Mouse (Mus musculus): ENCODE measurements at regions not wholly inside any gene's neighbourhood (a gene's known extent, or its start where the extent isn't known, plus 50 kb on each side); places are given as distances from the start of the nearest gene placed in this dataset.
"Not testable (repeated sequence)": the region's sequence is repeated elsewhere in the genome, so short reads cannot be mapped to it uniquely, and the experiment has no call there.

GRCm38 (mm10) chr2:94729791-94730190 is 291.9 kb upstream of the Api5 start:
- no peaks in the 10 kb centered on the region for H3K27me3 ChIP-seq (ENCODE audit: insufficient read depth, low read length)
- no peak overlapping the region for H3K4me3 ChIP-seq (replicated peaks; ENCODE audit: low read depth, low read length)
- H3K9ac ChIP-seq (ENCODE audit: low read depth, low read length): no peak overlapping the region
- peak; percentile 91 for ATAC-seq (replicated peaks; ENCODE audit: low FRiP score, low read depth)
- no peaks in the 10 kb centered on the region for H3K9me3 ChIP-seq (replicated peaks; ENCODE audit: low read length)
- no peaks in the 10 kb centered on the region for H3K4me1 ChIP-seq (replicated peaks; ENCODE audit: insufficient read depth, low read length)
- DNase-seq (ENCODE audit: low spot score): peak; percentile 67
- H3K4me2 ChIP-seq (ENCODE audit: low read length): no peak overlapping the region
- WGBS: 39% methylated on average over 5 of the region's 5 CpGs
- no peak; the same call in 1 of the 2 replicates for TF ChIP-seq CTCF (IDR thresholded peaks at IDR 0.05; ENCODE audit: low read depth)
- no peaks in the 10 kb centered on the region for H3K36me3 ChIP-seq (ENCODE audit: insufficient read depth, low read length)
- no peak overlapping the region for H3K27ac ChIP-seq

- no peak overlapping the region for H3K27ac ChIP-seq
- no peaks in the 10 kb centered on the region for H3K27me3 ChIP-seq (ENCODE audit: insufficient read depth, low read length)
- WGBS: 55% methylated on average over 1 of the region's 1 CpGs
- TF ChIP-seq CTCF (IDR thresholded peaks at IDR 0.05; ENCODE audit: low read depth): no peak
- H3K9ac ChIP-seq (ENCODE audit: low read depth, low read length): no peak overlapping the region
- H3K4me1 ChIP-seq (replicated peaks; ENCODE audit: insufficient read depth, low read length): no peaks in the 10 kb centered on the region
- no peak for DNase-seq (ENCODE audit: low spot score)
- no peaks in the 10 kb centered on the region for H3K36me3 ChIP-seq (ENCODE audit: insufficient read depth, low read length)
- H3K4me2 ChIP-seq (ENCODE audit: low read length): no peak overlapping the region
- no peak for ATAC-seq (replicated peaks; ENCODE audit: low FRiP score, low read depth)
- no peaks in the 10 kb centered on the region for H3K9me3 ChIP-seq (replicated peaks; ENCODE audit: low read length)
- no peak overlapping the region for H3K4me3 ChIP-seq (replicated peaks; ENCODE audit: low read depth, low read length)
Observed at GRCm38 (mm10) chr2:94699383-94699782, 261.4 kb upstream of the Api5 start.

GRCm38 (mm10) chr2:94695212-94695611 is 257.3 kb upstream of the Api5 start:
- H3K4me1 ChIP-seq (replicated peaks; ENCODE audit: insufficient read depth, low read length): no peaks in the 10 kb centered on the region
- ATAC-seq (replicated peaks; ENCODE audit: low FRiP score, low read depth): no peak
- no peak overlapping the region for H3K4me2 ChIP-seq (ENCODE audit: low read length)
- no peaks in the 10 kb centered on the region for H3K9me3 ChIP-seq (replicated peaks; ENCODE audit: low read length)
- H3K4me3 ChIP-seq (replicated peaks; ENCODE audit: low read depth, low read length): no peak overlapping the region
- H3K27me3 ChIP-seq (ENCODE audit: insufficient read depth, low read length): no peaks in the 10 kb centered on the region
- DNase-seq (ENCODE audit: low spot score): no peak
- TF ChIP-seq CTCF (IDR thresholded peaks at IDR 0.05; ENCODE audit: low read depth): no peak
- no peak overlapping the region for H3K9ac ChIP-seq (ENCODE audit: low read depth, low read length)
- WGBS: 79% methylated on average over 3 of the region's 3 CpGs
- H3K27ac ChIP-seq: no peak overlapping the region
- H3K36me3 ChIP-seq (ENCODE audit: insufficient read depth, low read length): no peaks in the 10 kb centered on the region

GRCm38 (mm10) chr2:94690560-94690959 is 252.6 kb upstream of the Api5 start:
- no peaks in the 10 kb centered on the region for H3K4me1 ChIP-seq (replicated peaks; ENCODE audit: insufficient read depth, low read length)
- H3K36me3 ChIP-seq (ENCODE audit: insufficient read depth, low read length): no peaks in the 10 kb centered on the region
- no peak overlapping the region for H3K27ac ChIP-seq
- H3K4me2 ChIP-seq (ENCODE audit: low read length): peak overlapping the region; percentile 2; the same call in 1 of the 2 replicates
- H3K9ac ChIP-seq (ENCODE audit: low read depth, low read length): no peak overlapping the region
- H3K4me3 ChIP-seq (replicated peaks; ENCODE audit: low read depth, low read length): no peak overlapping the region
- no peak for ATAC-seq (replicated peaks; ENCODE audit: low FRiP score, low read depth)
- DNase-seq (ENCODE audit: low spot score): peak; percentile 65
- WGBS: 14% methylated on average over 4 of the region's 4 CpGs
- H3K27me3 ChIP-seq (ENCODE audit: insufficient read depth, low read length): no peaks in the 10 kb centered on the region
- no peak for TF ChIP-seq CTCF (IDR thresholded peaks at IDR 0.05; ENCODE audit: low read depth)
- no peaks in the 10 kb centered on the region for H3K9me3 ChIP-seq (replicated peaks; ENCODE audit: low read length)

GRCm38 (mm10) chr2:94685619-94686018 is 247.7 kb upstream of the Api5 start:
- H3K27ac ChIP-seq; H3K36me3 ChIP-seq (ENCODE audit: insufficient read depth, low read length); H3K4me3 ChIP-seq (replicated peaks; ENCODE audit: low read depth, low read length); H3K9ac ChIP-seq (ENCODE audit: low read depth, low read length); H3K9me3 ChIP-seq (replicated peaks; ENCODE audit: low read length); H3K4me1 ChIP-seq (replicated peaks; ENCODE audit: insufficient read depth, low read length); DNase-seq (ENCODE audit: low spot score); ATAC-seq (replicated peaks; ENCODE audit: low FRiP score, low read depth); H3K4me2 ChIP-seq (ENCODE audit: low read length); H3K27me3 ChIP-seq (ENCODE audit: insufficient read depth, low read length): not testable (repeated sequence)
- 100% methylated on average over 2 of the region's 5 CpGs for WGBS

GRCm38 (mm10) chr2:94680096-94680765 is 242.3 kb upstream of the Api5 start:
- TF ChIP-seq CTCF (IDR thresholded peaks at IDR 0.05; ENCODE audit: low read depth): no peak
- H3K27ac ChIP-seq: no peak overlapping the region
- ATAC-seq (replicated peaks; ENCODE audit: low FRiP score, low read depth): no peak
- H3K9ac ChIP-seq (ENCODE audit: low read depth, low read length): no peak overlapping the region
- H3K27me3 ChIP-seq (ENCODE audit: insufficient read depth, low read length): no peaks in the 10 kb centered on the region
- H3K9me3 ChIP-seq (replicated peaks; ENCODE audit: low read length): no peaks in the 10 kb centered on the region
- no peak for DNase-seq (ENCODE audit: low spot score)
- no peak overlapping the region for H3K4me3 ChIP-seq (replicated peaks; ENCODE audit: low read depth, low read length)
- H3K36me3 ChIP-seq (ENCODE audit: insufficient read depth, low read length): no peaks in the 10 kb centered on the region
- WGBS: 75% methylated on average over 6 of the region's 6 CpGs
- H3K4me1 ChIP-seq (replicated peaks; ENCODE audit: insufficient read depth, low read length): no peaks in the 10 kb centered on the region
- no peak overlapping the region for H3K4me2 ChIP-seq (ENCODE audit: low read length)

GRCm38 (mm10) chr2:94665850-94666249 is 227.9 kb upstream of the Api5 start:
- no peak for TF ChIP-seq CTCF (IDR thresholded peaks at IDR 0.05; ENCODE audit: low read depth)
- H3K4me2 ChIP-seq (ENCODE audit: low read length): no peak overlapping the region
- no peaks in the 10 kb centered on the region for H3K27me3 ChIP-seq (ENCODE audit: insufficient read depth, low read length)
- H3K9ac ChIP-seq (ENCODE audit: low read depth, low read length): no peak overlapping the region
- no peaks in the 10 kb centered on the region for H3K4me1 ChIP-seq (replicated peaks; ENCODE audit: insufficient read depth, low read length)
- ATAC-seq (replicated peaks; ENCODE audit: low FRiP score, low read depth) (no peak), DNase-seq (ENCODE audit: low spot score) (no peak)
- WGBS: 93% methylated on average over 2 of the region's 2 CpGs
- no peak overlapping the region for H3K4me3 ChIP-seq (replicated peaks; ENCODE audit: low read depth, low read length)
- no peaks in the 10 kb centered on the region for H3K36me3 ChIP-seq (ENCODE audit: insufficient read depth, low read length)
- H3K27ac ChIP-seq: no peak overlapping the region
- no peaks in the 10 kb centered on the region for H3K9me3 ChIP-seq (replicated peaks; ENCODE audit: low read length)

Measured in kidney, postnatal 0 days (tissue).